Mouse (Mus musculus) cerebellum, postnatal 4 days (tissue): ENCODE data around the gene Dnah7b.
"Not testable (repeated sequence)": the region's sequence is repeated elsewhere in the genome, so short reads cannot be mapped to it uniquely, and the experiment has no call there.

Source experiments
- DNase-seq, 2 experiments: peaks; one replicate each; pipeline ENCODE4 v3.0.0; 2022; ENCODE audit warnings: low spot score in 2 of 2, mixed read lengths in 1 of 2

The Dnah7b gene

GRCm38 (mm10) chr1:46294451-46294850, 228.3 kb downstream of the Dnah7b start:
- DNase-seq: not testable (repeated sequence)

GRCm38 (mm10) chr1:46325942-46326341, 259.8 kb downstream of the Dnah7b start:
- not testable (repeated sequence) for DNase-seq

- DNase-seq: not testable (repeated sequence)
Measured at GRCm38 (mm10) chr1:46345301-46345700, 279.2 kb downstream of the Dnah7b start.

DNA sequence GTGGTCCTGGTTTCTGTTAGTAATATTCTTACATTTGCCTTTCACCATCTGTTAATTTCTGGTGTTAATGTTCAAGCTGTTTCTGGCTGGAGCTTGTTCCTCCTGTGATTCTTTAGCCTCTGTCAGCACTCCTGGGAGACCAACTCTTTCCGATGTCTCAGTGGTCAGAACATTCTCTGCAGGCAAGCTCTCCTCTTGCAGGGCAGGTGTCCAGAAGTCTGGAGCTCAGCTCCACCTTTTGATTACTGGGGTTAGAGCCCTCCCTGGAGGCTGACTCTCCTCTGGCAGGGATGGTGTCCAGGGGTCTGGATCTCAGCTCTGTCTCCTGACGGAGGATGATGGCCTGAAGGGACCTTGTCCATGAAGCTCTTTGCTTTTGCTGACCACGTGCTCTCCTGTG, 314.5 kb downstream of the Dnah7b start:
- not testable (repeated sequence) for DNase-seq

DNA sequence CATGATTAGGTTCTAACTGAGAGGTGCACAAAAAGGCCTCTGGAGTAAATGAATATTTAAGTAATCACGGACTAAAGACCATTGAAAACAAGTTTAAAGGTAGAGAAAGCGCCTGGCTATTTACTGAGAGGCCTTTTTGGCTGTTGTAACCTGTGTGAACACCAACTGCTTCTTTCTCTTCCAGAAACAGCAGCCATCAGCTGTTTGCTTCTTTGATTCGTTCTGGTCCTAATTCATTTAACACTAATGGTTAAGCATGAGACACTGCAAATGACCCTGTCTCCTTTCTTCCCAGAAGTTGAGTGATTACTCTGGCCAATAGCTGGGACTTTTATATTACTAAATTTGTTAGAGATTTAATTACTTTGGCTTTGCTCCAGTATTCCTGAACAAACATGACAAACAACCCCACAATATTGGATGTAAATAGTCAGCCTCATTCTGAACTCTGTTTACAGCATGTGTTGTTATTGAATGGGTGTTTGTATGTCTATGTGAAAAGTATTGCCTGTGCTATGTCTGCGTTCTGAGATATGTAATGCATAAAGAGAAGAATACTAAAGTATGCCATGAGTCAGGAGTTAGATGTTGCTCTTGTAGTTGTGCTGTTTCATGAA, 328.7 kb downstream of the Dnah7b start:
- not testable (repeated sequence) for DNase-seq

- no peak for DNase-seq
Measured at GRCm38 (mm10) chr1:46408324-46409115, 342.4 kb downstream of the Dnah7b start.

DNA sequence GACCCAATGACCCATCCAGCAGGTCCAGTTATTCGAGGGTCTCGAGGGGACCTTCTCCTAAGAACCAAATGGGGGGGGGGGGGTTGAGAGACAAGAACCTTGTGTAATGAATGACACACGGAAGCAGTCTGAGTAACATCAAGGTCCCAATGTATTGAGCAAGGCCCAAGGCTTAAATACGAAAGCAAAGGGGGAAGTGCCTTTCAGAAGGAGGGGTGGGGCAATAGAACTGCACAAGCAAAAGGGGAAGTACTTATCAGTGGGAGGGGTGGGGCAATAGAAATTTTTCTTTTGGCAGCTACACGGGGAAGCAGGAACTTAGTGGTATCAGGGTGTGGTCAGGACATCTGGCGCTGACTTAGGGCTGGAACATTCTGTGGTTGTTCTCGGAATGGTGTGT, 348.7 kb downstream of the Dnah7b start:
- not testable (repeated sequence) for DNase-seq

DNA sequence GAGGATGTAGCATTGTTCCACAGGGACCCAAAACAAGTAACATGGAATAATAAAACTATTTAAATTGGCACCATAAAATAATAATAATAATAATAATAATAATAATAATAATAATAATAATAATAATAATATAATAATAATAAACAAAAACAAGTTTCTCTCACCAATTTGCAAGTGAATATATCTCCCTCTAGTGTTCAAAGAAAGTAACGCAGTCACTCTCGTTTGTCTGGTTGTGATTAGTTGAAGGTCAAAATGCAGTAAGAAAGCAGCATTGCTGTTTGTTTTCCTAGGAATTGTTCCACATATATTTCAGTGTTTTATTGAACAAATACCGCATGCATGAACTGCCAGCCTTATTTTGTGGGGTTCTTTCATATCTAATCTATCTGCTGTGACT, 350.8 kb downstream of the Dnah7b start:
- not testable (repeated sequence) for DNase-seq

- not testable (repeated sequence) for DNase-seq
Measured at GRCm38 (mm10) chr1:46418966-46419365, 352.9 kb downstream of the Dnah7b start.
